Mouse (Mus musculus) spleen, adult 18-20 months (tissue): ENCODE data around the gene Myo10.

Source experiments
- DNase-seq, 2 experiments: peaks; one replicate each; pipeline ENCODE4 v3.0.0; 2022; ENCODE audit warnings: mixed read lengths in 2 of 2

Myo10 gene

GRCm38 (mm10) chr15:25726814-25727213 lies 104.5 kb downstream of the Myo10 start:
- no peak for DNase-seq

- no peak for DNase-seq
Measured at GRCm38 (mm10) chr15:25728501-25728900, 106.2 kb downstream of the Myo10 start.

DNA sequence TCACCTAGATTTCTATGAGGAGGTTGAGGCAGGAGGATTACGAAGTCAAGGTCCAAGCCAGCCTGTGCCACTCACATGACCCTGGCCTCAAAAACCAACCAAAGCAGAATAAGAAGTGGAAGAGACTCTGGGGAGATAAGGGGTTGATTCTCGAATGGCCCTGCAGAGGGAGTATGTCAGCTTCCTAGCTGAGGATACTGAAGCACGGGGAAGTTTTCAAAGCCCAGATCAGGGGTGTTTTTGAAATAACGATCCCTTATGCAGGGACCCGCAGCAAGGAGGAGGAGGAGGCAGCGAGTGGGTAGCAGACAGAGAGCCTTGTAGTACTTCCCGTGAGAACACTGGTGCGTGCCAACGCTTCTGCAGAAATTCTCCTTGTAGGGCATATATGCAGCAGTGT lies 108.7 kb downstream of the Myo10 start:
- no peak for DNase-seq

DNA sequence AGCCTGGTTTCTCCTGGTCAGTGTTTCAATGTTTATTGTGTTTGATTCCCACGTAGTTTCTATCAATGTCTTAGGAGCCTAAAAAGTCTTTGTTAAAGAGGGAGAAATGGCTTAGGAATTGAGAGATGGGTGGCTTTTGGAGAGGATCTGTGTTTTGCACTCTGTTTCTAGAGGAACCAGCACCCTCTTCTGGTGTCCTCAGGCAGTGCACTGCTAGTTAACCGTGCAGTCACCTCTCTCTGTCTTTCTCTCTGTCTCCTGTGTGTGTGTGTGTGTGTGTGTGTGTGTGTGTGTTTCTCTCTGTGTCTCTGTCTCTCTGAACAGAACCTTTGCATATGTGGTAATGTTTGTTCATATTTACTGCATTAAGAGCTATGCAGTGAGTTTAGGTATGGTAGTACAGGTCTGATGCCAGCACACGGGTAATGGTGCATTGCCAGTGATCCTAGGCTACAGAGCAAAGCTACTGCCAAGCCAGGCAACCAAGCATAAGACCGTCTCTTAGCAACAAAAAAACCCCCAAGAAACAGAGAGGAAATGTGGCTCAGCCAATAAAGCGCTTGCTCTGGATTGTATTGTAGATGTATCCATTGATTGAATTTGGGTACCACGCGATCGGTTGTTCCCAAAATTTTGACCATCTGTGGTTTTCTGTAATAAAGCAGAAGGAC lies 110.6 kb downstream of the Myo10 start:
- no peak for DNase-seq

GRCm38 (mm10) chr15:25733739-25734430 lies 111.6 kb downstream of the Myo10 start:
- no peak for DNase-seq

DNA sequence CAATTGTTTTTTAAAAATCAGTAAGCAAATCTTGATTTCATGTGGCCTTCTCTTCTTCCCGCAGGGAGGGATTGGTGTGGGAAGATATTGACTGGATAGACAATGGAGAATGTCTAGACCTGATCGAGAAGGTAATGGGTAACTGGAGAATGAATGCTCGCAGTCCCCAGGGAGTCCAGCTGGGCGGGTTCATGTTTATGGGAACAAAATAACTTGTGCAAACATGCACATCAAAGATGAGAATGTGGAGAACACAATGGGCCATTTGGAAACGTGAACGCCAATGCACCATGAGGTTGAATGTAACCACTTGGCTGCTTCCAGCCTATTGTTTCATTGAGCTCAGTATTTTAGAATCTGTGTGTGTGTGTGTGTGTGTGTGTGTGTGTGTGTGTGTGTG lies 114.2 kb downstream of the Myo10 start:
- DNase-seq: no peak

- no peak for DNase-seq
Measured at GRCm38 (mm10) chr15:25740271-25740670, 117.9 kb downstream of the Myo10 start.

GRCm38 (mm10) chr15:25742196-25742595 lies 119.9 kb downstream of the Myo10 start:
- no peak for DNase-seq

GRCm38 (mm10) chr15:25751510-25751909 lies 129.2 kb downstream of the Myo10 start:
- DNase-seq: no peak

DNA sequence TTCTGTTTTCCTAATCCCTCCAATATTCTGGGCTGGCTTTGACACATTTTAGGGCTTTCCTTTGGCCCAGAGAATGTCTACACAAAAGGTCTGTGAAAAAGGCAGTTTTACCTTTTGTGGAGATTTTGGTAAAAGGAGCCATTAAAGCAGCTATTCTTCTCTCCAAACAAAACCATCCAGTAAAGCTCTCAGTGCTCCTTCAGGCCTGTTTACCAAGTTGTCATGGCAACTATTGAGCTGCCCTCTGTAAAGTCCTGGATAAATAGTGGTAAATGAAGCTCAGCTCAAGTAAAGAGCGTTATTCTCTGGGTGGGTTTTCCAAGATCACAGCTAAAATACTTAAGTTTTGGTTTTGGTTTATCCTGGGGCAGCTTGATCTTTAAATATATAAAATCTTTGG lies 130.3 kb downstream of the Myo10 start:
- DNase-seq: no peak

- DNase-seq: no peak
Measured at GRCm38 (mm10) chr15:25753003-25753402, 130.7 kb downstream of the Myo10 start.

DNA sequence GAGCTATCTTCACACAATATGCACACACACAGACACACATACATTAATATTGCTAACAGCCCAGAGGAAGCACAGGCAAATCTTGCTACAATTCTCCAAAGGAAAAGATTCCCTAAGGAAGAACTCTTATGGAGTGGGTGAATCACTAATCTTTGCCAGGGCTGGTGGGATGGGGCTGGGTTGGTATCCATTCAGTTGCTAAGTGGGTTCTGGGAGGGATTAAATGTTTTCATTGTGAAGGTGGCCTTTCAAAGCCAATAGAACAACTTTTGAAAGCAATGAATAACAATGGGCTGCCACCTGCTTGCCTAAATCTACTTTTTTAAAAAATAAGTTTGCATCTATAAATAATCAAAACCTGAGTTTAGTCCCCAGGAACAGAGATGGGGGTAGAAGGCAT lies 131.6 kb downstream of the Myo10 start:
- no peak for DNase-seq

DNA sequence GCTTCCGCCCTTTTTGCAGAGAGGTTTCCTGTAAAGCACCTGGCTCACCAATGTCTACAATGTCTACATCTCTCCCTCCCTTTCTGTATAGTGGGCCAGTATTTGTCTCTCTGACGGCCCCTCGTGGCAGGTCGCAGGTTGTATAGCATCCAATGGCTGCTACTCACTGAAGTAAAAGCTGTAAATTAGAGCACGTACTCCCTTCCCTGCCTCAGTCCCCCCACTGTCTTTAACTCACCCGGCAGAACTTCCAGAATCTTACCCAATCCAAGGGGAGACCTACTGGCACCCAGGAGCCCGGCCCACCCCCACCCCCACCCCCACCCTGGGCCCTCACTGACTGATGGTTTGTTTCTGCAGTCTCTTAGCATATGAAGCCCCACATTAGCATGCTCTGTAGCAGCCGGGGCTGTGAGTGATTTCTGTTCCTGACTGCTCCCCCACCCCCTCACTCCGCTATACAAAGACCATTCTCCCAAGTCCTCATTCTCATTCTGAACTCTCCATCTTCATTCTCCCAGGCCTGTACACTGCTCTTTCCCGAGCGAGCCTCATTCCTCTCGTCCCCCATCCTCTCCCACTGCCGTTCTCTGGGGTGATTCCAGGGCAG lies 132.1 kb downstream of the Myo10 start:
- DNase-seq: no peak

DNA sequence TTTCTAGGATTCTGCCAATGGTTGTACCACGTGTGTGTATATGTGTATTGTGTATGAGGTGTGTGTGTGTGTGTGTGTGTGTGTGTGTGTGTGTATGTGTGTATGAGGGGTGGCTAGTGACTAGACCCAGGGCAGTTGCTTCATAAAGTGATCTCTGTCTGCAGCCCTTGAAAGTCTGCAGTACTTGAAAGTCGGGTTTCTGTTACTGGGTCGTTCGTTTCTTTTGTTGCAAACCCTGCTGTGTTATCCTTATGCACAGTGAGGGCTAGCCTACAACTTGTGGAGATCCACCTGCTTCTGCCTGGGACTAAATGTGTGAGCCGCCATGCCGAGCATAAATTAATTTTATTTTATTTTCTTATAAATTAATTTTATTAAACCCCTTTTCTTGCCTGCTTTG lies 133.2 kb downstream of the Myo10 start:
- DNase-seq: no peak

DNA sequence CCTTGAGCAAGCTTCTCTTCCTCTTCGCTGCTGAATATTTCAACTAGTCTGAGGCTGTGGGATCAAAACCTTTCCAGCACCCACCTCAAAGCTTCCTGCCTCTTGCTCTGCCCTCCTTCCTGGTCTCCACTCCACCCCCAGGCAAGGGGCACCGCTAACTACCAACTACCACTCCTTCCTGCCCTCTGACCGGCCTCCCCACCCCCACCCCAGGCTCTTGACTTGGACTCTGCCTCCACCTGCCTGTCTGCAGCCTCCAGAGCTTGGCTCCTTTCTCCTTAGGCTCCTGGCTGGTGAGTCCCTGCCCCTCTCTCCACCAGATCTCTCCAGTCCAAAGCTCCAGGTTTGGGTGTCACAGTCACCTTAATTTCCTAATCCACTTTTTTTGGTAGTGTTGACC lies 133.7 kb downstream of the Myo10 start:
- DNase-seq: no peak

- no peak for DNase-seq
Measured at GRCm38 (mm10) chr15:25758037-25758436, 135.7 kb downstream of the Myo10 start.

DNA sequence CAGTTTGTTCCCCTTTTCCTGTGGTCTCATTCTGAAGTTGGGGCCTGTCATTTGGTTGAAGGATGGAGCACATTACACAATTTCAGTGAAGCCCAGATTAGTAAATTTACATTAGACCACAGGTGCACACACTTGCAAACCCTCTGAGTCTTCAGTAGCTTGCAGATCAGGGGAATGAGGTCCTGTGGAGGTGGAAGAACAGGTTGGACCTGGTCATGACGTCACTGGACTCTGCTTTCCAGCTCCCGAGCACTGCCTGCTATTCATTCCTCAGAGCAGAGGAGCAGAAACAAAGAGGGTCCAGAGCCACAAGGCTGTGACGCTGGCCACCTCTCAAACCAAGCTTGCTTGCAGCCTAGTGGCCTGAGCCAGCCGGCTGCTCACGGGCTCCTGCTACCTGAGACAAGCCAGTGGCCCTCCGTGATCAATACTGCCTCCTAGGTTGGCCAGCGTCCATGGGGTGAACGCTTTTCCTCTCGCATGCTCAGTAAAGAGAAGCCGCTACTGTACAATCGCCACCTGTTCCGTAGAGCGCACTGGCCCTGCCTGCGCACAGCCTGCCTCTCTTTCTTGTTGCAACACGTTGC lies 136.3 kb downstream of the Myo10 start:
- DNase-seq: no peak

DNA sequence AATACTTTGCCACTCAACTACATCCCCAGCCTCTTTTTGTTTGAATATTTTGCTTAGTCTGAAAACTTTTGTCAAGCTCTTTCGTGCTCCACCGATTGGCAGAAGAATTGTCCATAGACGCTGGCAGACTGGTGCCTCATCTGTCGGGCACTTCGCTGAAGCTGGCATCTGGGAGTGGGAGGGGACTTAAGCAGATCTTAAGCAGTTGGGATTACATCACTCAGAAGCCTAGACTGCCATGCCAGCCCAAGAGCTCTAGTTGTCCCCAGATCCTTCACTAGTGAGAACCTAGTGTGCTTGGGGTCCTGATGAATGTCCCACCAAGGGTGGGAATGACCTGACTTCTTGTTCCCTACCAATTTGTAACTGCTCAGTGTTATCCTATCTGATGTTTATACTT lies 138.0 kb downstream of the Myo10 start:
- DNase-seq: no peak

DNA sequence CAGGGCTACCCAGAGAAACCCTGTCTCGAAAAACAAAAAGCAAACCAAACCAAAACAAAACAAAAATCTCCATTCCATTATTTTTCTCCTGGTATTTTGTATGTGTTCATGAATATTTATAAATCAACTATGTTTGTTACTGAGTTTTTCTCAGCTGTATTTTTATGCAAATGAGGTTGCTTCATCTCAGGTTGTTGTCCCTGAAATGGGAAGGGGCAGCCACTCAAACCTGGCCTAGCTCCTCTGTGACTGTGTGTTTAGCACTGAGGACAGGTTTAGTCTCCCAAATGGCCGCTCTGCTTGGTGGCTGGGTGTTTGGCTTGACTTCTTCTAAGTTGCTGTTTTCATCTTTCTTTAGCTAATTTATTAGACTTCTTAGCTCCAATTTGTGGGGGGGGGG lies 138.7 kb downstream of the Myo10 start:
- no peak for DNase-seq

- DNase-seq: no peak
Measured at GRCm38 (mm10) chr15:25761800-25762211, 139.5 kb downstream of the Myo10 start.

DNA sequence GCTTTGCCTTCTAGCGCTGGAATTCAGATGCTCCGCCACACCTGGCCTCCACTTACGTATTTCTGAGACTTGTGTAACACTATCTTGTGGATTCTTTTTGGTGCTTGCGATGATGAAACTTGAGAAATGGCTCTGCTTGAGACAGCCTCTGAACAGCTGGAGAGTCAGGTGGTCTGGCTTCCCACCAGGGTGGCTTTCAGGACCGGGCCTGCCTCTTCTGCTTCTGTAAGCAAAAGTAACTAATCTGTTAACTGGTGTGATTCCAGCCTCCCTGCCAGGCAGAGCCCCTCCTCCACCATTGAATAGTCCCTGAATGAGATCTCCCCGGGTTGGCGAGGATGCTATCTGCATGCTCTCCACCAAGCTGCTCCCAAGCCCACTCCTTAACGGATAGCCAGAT lies 140.0 kb downstream of the Myo10 start:
- no peak for DNase-seq

DNA sequence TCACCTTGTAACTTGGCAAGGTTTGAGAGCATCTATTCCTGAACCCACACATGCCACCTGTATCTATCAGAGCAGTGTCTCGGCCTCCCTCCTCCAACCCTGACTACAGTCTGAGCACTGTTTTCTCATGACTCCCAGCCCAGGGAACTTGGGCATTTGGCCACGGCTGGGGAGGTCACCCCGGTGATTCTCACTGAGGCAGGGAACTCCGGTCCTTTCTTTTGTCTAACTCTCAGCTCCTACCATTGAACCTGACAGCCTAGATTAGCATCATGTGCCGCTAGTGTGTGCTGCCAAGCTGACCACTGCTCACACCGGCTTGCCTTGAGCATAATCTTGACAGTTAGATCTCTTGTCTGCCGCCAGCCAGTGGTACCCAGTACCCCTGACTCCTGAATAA lies 140.8 kb downstream of the Myo10 start:
- no peak for DNase-seq

DNA sequence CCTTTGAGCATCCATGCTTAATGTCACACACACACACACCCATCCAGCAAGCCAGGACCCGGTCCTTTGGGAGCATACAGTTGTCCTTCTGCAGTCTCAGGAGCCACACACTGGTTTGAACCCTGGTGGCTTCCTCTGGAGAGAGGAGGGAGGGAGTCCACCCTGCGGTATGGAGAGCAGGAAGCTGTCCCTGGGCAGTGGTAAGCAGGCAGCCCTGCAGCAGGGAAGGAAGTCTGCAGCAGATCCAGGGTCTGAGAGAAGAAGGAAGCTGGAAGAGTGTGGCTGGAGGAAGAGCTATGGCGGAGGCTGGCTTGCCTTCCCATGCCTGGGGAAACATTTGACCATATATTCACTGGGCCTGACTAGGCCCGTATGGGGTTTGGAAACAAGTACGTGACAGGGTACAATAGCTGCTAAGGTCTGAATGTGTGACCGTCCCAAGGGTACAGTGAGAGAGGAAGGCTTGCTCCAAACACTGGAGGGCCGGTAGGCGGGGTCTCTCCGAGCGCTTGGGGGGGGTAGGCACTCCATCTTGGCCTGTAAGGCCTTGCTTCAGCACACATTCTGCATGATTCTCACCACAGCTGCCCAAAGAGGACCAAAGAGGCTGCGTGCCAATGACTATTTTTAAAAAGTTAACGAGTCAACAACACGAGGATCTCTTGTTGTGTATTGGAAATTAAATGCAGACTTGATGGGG lies 142.5 kb downstream of the Myo10 start:
- DNase-seq: no peak
